In genomic region chr13:24638371-24639214, GRCm38 (mm10) we compare ENCODE assay signal across 8 mouse cellular contexts. TPM values are rescaled to one million over a fixed set of nuclear protein-coding genes. Genes with fewer than 3 reads are reported as not detected.
DNase-seq lines count a peak whose midpoint lies in the region; TF ChIP-seq lines count a peak whose summit lies in the region.

No protein-coding gene starts in this region.

- H3K4me1 ChIP-seq in kidney, adult 2 months (ENCODE audit: control insufficient read depth, insufficient read depth, low read length): no peaks in the 10 kb centered on the region

- peak; percentile 26 for DNase-seq in kidney, adult 2 months
- no peak for DNase-seq in kidney, adult 11 months
- peak; percentile 53 for DNase-seq in adrenal gland, postnatal 14 days
- peak; percentile 36 to 38 for DNase-seq in frontal cortex, postnatal 25 days (ENCODE audit: low spot score in 2 of 2)
- peak; percentile 80 for DNase-seq in induced T-regulatory cell, adult 2 months (ENCODE audit: low read depth)
- peak; percentile 14 for DNase-seq in liver
- DNase-seq in neural tube, embryonic 10.5 days (ENCODE audit: extremely low spot score, low spot score): peak; percentile 58
- peak; percentile 10 for DNase-seq in testis, postnatal 14 days (ENCODE audit: low spot score)

- H3K27ac ChIP-seq in kidney, adult 2 months (ENCODE audit: insufficient read depth, low read depth, low read length): peak overlapping the region; percentile 7; the same call in 1 of the 2 replicates

- no peak for TF ChIP-seq CTCF in kidney, adult 2 months (conservative IDR thresholded peaks at IDR 0.05; ENCODE audit: insufficient read depth, insufficient read length, low read depth, low read length)

- H3K27me3 ChIP-seq in kidney, adult 2 months (replicated peaks; ENCODE audit: control insufficient read depth, insufficient read depth, low read length): no peaks in the 10 kb centered on the region

- TF ChIP-seq POLR2A in kidney, adult 2 months (IDR thresholded peaks at IDR 0.05; ENCODE audit: low read depth, low read length): no peak

- H3K36me3 ChIP-seq in kidney, adult 2 months (ENCODE audit: control insufficient read depth, insufficient read depth, low read length): no peaks in the 10 kb centered on the region

- peak overlapping the region; percentile 58 for H3K4me3 ChIP-seq in kidney, adult 2 months (ENCODE audit: insufficient read depth, low read depth, low read length)

- WGBS in kidney, adult 2 months: 1% methylated on average over 65 of the region's 66 CpGs

RNA-seq across cellular contexts. Expression of gene Ripor2, which starts 56.6 kb away (rescaled TPM):
- 1.4 and 3.7 TPM in 2 replicates for polyA plus RNA-seq in kidney, adult 2 months (2012; rRNA removed)
- 3.4 and 20.0 TPM in 2 replicates for total RNA-seq in adrenal gland, postnatal 14 days (2021)
